Mouse (Mus musculus) heart, postnatal 0 days (tissue): ENCODE data around the gene Elavl4.

ENCODE experiments used
- CTCF ChIP-seq: IDR thresholded peaks from 2 replicates; pipeline ENCODE4 v1.5.1; 2016; ENCODE audit warnings: antibody characterized with exemption, control low read depth, low read depth
- EP300 ChIP-seq: IDR thresholded peaks from 2 replicates; pipeline ENCODE4 v1.6.1; 2016; ENCODE audit warnings: antibody characterized with exemption, low read depth

- no peak for TF ChIP-seq CTCF
- no peak for TF ChIP-seq EP300
Observed at GRCm38 (mm10) chr4:110172028-110172427, 179.7 kb downstream of the Elavl4 start.
